Mouse (Mus musculus) CH12.LX (cell line): ENCODE data around the gene Dhx8.

Source experiments
- CTCF ChIP-seq, 2 experiments: IDR thresholded peaks in 1 of 2; conservative IDR thresholded peaks in 1 of 2; 2 replicates each; pipeline ENCODE4 v1.5.1; 2011 to 2012; ENCODE audit warnings: low read depth in 2 of 2, low read length in 2 of 2, improper control_type of control experiment in 1 of 2, inconsistent platforms in 1 of 2, mild to moderate bottlenecking in 1 of 2, moderate library complexity in 1 of 2
- E2F4 ChIP-seq: IDR thresholded peaks from 2 replicates; pipeline ENCODE4 v1.6.1; 2011; ENCODE audit warnings: low read depth, low read length, improper control_type of control experiment; ENCODE audit not compliant: insufficient replicate concordance
- EP300 ChIP-seq: IDR thresholded peaks from 2 replicates; pipeline ENCODE4 v1.6.1; 2011; ENCODE audit warnings: low read length, improper control_type of control experiment
- NRF1 ChIP-seq: IDR thresholded peaks from 2 replicates; pipeline ENCODE4 v1.6.1; 2014; ENCODE audit warnings: low read depth, mild to moderate bottlenecking, inconsistent platforms, low read length, improper control_type of control experiment, moderate library complexity
- PAX5 ChIP-seq: IDR thresholded peaks from 2 replicates; pipeline ENCODE4 v1.6.1; 2012; ENCODE audit warnings: low read length, inconsistent platforms, mixed read lengths
- POLR2A ChIP-seq: IDR thresholded peaks from 2 replicates; pipeline ENCODE4 v1.6.1; 2011; ENCODE audit warnings: low read depth, mild to moderate bottlenecking, improper control_type of control experiment, low read length
- TCF12 ChIP-seq: IDR thresholded peaks from 2 replicates; pipeline ENCODE4 v1.6.1; 2014; ENCODE audit warnings: low read depth, mild to moderate bottlenecking, inconsistent platforms, low read length, improper control_type of control experiment
- USF1 ChIP-seq: IDR thresholded peaks from 2 replicates; pipeline ENCODE4 v1.6.1; 2014; ENCODE audit warnings: low read depth, mild to moderate bottlenecking, inconsistent platforms, low read length, improper control_type of control experiment
- ZKSCAN1 ChIP-seq: IDR thresholded peaks from 2 replicates; pipeline ENCODE4 v1.6.1; 2012; ENCODE audit warnings: low read depth, inconsistent platforms, low read length, improper control_type of control experiment, borderline replicate concordance
- ZMIZ1 ChIP-seq: IDR thresholded peaks from 2 replicates; pipeline ENCODE4 v1.6.1; 2012; ENCODE audit warnings: low read depth, mild to moderate bottlenecking, inconsistent platforms, low read length, improper control_type of control experiment

- TF ChIP-seq EP300 (no peak), POLR2A (no peak), PAX5 (no peak), NRF1 (no peak), USF1 (no peak), E2F4 (no peak), ZKSCAN1 (no peak), CTCF (conservative IDR thresholded peaks at IDR 0.05 in 1 of 2, IDR thresholded peaks at IDR 0.05 in 1 of 2; ENCODE audit: low read depth in 2 of 2, low read length in 2 of 2) (no peak), ZMIZ1 (no peak), TCF12 (no peak)
These were observed 18.7 kb upstream of the Dhx8 start for GRCm38 (mm10) chr11:101714012-101714411.
